Mouse (Mus musculus): ENCODE data around the gene Polg.

The Polg gene

GRCm38 (mm10) chr7:79466053-79466901 is at the start of gene Polg:
Gene Polg, minus strand, starts transcription at chr7:79466362.
- peak; percentile 98 for DNase-seq (ENCODE audit: low read depth, low spot score)

- no peak for DNase-seq (ENCODE audit: low read depth, low spot score)
These were observed 49.7 kb upstream of the Polg start for GRCm38 (mm10) chr7:79515861-79516260.

DNA sequence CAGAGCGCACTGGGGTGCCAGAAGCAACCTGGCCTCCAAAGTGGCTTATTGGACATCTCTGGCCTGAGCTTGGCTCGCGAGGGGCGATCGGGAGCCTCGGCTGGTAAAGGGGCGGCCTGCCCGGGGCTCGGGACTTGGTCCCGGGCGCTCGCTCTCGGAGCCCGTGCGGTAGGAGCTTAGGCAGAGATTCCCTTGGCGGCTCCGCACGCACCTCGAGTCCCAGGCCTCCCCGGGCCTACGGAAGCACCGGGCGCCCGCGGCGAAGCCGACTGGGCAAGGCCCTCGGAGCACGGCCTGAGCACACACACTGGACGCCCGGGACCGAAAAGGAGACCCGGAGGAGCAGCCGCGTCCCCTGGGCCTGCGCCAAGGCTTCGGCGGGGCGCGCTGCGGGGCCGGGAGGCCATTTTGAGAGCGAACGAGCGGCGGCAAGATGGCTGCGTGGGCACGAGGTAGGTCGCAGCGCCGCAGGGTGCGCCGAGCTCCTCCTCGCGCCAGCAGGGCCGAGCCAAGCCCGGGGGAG is 49.1 kb upstream of the Polg start:
- DNase-seq (ENCODE audit: low read depth, low spot score): no peak

- no peak for DNase-seq (ENCODE audit: low read depth, low spot score)
These were observed 48.3 kb upstream of the Polg start for GRCm38 (mm10) chr7:79514361-79514881.

DNA sequence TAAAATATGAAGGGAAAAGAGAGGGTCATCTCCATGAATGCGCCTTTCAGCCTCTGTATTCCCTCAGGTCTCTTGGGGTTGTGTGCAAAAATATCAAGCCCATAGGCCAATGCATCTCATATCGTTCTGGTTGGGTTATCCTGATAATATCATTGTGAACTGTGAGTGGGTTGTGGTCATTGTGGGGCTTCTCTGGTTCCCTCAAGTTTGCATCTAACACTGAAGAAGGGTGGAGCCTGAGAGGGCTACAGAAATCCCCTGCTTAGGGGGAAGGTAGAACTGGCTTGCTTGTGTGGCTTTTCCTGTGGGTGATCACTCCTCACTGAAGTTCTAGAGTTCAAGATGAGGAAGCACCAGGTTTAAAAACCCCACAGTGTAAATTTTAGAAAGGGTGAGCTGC is 47.3 kb upstream of the Polg start:
- DNase-seq (ENCODE audit: low read depth, low spot score): no peak

DNA sequence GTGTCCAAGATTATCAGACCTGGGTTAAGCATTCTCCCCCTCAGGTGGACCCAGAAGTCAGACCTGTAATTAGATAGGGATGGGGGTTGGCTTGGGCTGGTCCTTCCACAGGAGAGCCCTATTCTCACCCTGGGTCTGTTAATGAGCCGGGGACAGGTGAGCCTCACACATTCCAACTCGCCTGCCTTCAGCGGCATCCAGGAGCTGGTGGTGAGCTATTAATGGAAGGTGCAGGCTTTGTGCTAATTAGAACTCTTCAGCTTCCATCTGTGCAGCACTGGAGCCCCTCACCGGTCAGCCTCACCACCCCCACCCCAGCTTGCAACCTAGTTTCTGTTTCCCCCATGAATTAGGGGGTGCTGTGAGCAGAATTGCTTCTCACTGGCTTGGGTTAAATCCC is 46.3 kb upstream of the Polg start:
- DNase-seq (ENCODE audit: low read depth, low spot score): no peak

DNA sequence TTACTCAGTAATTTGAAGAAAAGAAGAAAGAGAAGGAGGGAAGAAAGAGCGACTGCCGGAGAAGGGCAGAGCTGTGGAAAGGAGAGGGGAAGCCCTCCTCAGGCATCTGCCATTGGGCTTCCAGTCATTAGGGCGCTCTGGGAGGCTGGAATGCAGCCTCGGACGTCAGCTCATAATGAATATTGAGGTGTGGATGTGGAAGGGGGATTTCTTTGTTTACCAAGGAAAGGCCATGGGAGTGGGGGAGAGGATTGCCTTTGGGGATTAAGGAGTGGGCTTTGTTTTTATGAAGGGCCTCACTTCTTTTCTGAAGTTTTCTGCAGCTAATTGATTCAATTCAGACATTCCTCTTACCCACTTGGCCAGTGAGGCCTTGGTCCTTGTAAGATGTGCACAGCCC is 45.5 kb upstream of the Polg start:
- no peak for DNase-seq (ENCODE audit: low read depth, low spot score)

- no peak for DNase-seq (ENCODE audit: low read depth, low spot score)
These were observed 45.0 kb upstream of the Polg start for GRCm38 (mm10) chr7:79511181-79511580.

- DNase-seq (ENCODE audit: low read depth, low spot score): no peak
These were observed 44.5 kb upstream of the Polg start for GRCm38 (mm10) chr7:79510686-79511085.

- no peak for DNase-seq (ENCODE audit: low read depth, low spot score)
These were observed 43.5 kb upstream of the Polg start for GRCm38 (mm10) chr7:79509710-79510109.

GRCm38 (mm10) chr7:79509235-79509607 is 43.1 kb upstream of the Polg start:
- DNase-seq (ENCODE audit: low read depth, low spot score): no peak

DNA sequence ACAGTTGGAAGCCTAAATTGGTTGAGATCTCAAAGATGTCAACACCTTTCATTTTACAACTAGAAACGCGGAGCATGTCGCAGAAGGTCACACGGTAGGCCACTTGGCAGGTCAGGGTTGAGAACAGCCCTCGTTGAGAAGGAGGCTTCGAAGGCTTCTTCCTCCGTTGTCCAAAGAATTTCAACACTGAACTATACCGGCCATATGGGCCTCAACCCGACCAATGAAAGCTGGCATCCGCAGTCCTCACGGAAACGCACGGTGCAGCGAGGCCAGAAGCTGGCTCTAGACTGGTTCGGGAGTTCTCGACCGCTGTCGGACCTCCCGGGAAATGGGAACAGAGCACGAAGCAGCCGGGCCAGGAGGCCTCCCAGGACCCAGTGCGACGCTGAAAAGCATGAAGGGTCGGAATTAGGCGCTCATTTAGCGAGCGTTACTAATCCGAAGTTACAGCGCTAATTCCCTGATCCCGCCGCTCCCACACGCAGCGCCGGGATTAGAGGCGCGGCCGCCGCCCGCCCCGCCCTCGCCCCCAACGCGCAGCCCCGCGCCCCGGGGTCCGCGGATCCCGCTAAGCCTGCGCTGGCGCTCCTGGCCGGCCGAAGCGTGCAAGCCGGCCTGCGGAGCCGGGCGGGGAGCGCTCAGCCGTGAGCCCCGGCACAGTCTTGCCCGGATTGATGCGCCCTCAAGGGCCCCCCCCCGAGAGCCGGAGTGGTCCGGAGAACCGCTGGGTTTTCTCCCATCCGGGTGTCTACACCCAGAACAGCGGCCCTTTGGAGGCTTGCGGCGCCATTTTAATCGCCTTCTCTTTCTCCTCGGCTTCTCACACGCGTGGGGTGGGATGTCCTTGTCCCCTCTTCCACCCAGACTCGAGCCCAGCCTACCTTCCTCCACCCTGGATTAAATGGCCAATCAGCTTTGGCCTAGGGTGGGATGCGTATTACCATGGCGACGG is 42.4 kb upstream of the Polg start:
- no peak for DNase-seq (ENCODE audit: low read depth, low spot score)

GRCm38 (mm10) chr7:79507756-79508155 is 41.6 kb upstream of the Polg start:
- no peak for DNase-seq (ENCODE audit: low read depth, low spot score)

DNA sequence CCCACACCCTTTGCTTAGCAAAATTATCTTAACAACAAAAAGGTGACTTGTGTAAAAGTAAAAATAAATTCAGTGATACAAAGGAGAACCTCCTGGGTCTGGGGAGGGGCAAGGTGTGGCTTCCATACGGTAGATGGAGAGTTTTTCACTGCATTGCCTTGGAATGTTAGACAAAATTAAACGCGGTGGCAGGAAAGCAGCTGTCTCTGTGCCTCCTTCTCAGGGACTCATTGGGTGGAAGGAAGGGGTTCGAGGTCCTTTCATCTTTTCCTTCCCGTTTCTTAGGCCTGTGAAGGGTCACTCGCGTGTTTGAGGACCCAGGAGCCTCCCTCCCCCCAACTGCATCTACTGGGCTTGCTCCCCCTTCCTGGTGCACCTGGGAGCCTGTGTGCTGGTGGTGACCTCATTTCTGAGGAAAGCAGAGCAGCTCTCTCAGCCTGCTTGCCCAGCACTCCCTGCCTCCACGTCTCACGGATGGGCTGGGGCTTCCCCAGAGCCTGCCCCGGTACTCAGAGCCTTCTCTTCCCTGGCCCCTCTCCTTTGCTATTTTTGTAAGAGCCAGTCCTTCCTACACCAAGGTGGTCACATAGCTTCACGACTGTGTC is 41.0 kb upstream of the Polg start:
- no peak for DNase-seq (ENCODE audit: low read depth, low spot score)

DNA sequence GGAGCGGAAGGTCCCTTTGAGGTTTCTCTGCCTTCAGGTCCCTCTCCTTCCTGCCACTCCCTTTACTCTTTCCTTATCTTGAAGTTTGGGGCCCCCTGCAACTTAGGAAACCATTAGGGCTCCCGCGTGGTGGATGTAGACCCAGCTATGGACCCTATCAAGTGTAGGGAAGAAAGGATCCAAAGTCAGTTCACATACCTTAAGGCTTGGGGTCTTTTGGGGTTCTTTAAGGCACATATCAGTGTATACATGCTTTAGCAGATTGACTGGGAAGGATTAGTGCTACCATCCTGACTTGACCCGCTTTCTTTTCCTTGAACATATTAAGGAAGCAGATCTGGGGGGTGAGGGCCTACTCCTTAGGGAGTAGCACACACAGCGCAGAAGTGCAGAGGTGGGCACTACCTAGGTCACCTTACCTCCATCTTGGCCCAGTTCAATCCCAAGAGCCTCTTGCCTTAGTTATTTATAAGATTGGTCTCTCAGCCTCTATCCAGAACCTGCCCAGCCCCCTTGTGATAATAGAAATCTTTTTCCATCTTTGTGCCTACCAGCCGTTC is 40.4 kb upstream of the Polg start:
- no peak for DNase-seq (ENCODE audit: low read depth, low spot score)

DNA sequence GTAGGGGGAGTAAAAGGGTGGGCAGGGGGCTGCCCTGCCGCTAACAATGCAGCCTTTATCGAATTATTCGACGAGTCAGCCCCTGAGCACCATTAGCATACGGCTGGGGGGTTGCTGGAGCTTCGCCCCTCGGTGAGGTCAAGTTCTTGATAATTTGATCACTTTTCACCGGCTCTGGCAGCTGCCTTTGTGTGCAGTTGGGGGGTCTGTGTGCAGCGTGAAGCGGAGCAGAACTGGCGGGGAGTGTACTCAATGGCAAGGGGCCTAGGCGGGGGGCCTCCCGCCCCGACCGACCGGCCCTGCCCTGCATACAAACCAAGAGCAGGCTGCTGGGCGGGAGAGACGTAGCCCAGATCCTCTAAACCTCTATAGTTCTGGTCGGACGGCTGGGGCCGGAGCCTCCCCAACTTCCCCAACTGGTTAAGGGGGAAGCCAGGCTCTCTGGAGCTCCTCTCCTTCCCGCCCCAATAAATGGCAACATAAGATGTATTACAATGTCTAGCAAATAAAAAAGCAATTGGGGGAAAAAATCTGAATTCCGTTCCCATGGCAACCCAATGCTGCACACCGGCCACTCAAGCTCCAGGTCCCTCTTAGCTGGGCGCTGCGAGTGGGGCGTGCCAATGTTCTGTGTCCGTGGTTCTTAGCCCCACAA is 39.8 kb upstream of the Polg start:
- no peak for DNase-seq (ENCODE audit: low read depth, low spot score)

DNA sequence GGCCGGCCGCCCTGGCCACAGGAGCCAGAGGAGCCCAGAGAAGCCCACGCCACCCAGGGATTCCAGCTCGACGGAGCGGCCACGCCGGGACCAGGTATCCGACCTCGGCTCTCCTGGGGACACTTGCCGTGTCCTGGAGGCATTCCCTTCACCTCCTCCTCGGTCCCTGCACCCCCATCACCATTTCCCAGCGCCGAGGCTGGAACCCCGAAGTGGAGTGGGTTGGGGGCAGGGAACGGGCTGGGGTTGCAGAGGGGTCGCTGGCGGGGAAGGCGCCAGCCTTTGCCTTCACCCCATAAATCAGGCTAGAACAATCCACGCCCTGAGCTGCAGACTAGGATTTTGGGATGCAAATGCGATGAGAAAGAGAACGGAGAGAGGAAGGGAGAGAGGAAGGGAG is 39.2 kb upstream of the Polg start:
- no peak for DNase-seq (ENCODE audit: low read depth, low spot score)

GRCm38 (mm10) chr7:79504723-79505122 is 38.6 kb upstream of the Polg start:
- DNase-seq (ENCODE audit: low read depth, low spot score): peak; percentile 85

- no peak for DNase-seq (ENCODE audit: low read depth, low spot score)
These were observed 37.6 kb upstream of the Polg start for GRCm38 (mm10) chr7:79503656-79504250.

- no peak for DNase-seq (ENCODE audit: low read depth, low spot score)
These were observed 36.9 kb upstream of the Polg start for GRCm38 (mm10) chr7:79503103-79503455.

Data from retina, postnatal 7 days (tissue).